Mouse (Mus musculus): ENCODE results near the gene Rere.

DNA sequence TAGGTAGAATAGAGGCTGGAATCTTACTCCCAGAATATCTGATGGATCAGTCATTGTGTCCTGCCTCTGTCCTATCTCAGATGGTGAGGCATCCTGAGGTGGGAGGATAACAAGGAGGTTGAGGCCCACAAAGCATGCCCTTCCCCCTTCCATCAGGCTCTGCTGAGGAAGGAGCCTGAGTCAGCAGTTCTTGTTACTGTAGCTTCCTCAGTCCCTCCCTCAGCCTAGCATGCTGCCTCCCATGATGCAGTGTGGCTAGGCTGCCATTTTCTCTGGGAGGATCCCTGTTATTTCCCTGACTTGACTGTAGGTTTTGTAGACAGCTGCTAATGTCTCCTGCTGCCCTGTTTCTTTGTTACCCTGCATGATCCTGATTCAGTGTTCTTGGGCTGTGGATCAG lies 241.9 kb downstream of the Rere start:
- no peak for TF ChIP-seq CTCF (IDR thresholded peaks at IDR 0.05; ENCODE audit: control insufficient read depth, insufficient read depth, insufficient replicate concordance, low read depth, low read length)
- TF ChIP-seq POLR2A (IDR thresholded peaks at IDR 0.05; ENCODE audit: control insufficient read depth, low read depth, low read length), result no peak
